Mouse (Mus musculus): ENCODE results near the gene Ccdc12. TPM values are rescaled to one million over a fixed set of nuclear protein-coding genes. Genes with fewer than 3 reads are reported as not detected.

Gene Ccdc12
- polyA plus RNA-seq, 1 experiment from 2014 or later, result 130 TPM

DNA sequence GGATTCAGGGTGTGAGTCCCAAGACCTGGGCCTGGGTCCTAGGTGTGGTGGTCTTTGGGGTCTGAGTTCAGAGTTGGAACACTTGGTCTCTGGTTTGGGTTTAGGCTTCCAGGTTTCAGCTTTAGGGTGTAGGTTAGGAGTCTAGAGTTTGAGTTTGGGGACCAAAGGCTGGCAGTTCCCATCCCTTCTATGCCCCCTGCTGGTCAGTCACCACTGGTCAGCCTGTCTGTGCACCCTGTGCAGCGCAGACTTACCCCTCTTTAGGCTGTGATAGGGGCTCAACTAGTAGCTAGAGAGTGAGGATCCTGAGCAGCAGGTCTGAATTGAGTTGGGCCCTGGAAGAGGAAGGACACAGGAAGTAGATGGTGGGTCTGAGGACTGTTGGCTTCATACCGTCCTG lies 103.0 kb downstream of the Ccdc12 start:
- Histone ChIP-seq H3K36me3 (no peaks in the 10 kb centered on the region), H3K27ac (no peak overlapping the region; the same call in 1 of the 2 replicates), H3K4me1 (replicated peaks) (peaks cover 29% of the 10 kb centered on the region), H3K4me2 (no peak overlapping the region), H3K9ac (no peak overlapping the region), H3K9me3 (replicated peaks) (no peaks in the 10 kb centered on the region), H3K4me3 (no peak overlapping the region), H3K27me3 (no peaks in the 10 kb centered on the region)
- 50% methylated on average over 2 of the region's 2 CpGs for WGBS
- ATAC-seq (replicated peaks; ENCODE audit: insufficient number of reproducible peaks, insufficient read depth, low FRiP score, low read depth), result no peak

DNA sequence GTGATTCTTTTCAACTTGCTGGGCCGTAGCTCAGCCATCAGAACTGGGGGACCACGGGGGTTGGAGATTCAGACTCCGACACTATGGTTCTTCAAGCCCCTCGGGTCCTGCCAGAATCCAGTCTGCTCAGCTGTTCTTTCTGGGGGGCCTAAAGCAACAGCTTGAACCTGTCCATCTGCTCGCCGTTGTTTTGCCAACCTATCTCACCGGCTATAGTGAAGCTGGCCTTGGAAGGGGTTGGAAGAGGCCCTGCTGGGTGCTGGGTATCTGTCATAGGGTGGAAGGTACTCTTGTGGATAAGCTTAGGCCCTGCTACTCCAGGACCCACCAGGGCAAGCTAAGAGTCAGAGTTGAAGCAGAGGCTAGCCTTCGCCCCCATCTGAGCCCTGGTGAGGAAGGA lies 104.6 kb downstream of the Ccdc12 start:
- no peak overlapping the region for H3K4me3 ChIP-seq
- H3K9ac ChIP-seq, result no peak overlapping the region
- H3K4me1 ChIP-seq (replicated peaks), result peaks cover 32% of the 10 kb centered on the region
- H3K27ac ChIP-seq, result no peak overlapping the region
- no peaks in the 10 kb centered on the region for H3K27me3 ChIP-seq
- no peak overlapping the region for H3K4me2 ChIP-seq
- no peaks in the 10 kb centered on the region for H3K36me3 ChIP-seq
- no peak for ATAC-seq (replicated peaks; ENCODE audit: insufficient number of reproducible peaks, insufficient read depth, low FRiP score, low read depth)
- WGBS, result 82% methylated on average over 8 of the region's 8 CpGs
- H3K9me3 ChIP-seq (replicated peaks), result no peaks in the 10 kb centered on the region

Small RNAs within 50 kb of the gene (microRNA-seq; reads per million reads assigned to microRNA genes)
- not detected for gene Mir8107

Other genes with a start within 250 kb of the Ccdc12 start
- 9.8 and 13.9 TPM in 2 replicates for gene Ptpn23, start 248.3 kb upstream of the Ccdc12 start, polyA plus RNA-seq (2015; fragmentation: Nextera tagmentation; extraction: Ambion mirVana)
- gene Ngp, start 236.8 kb upstream of the Ccdc12 start, polyA plus RNA-seq (2015; fragmentation: Nextera tagmentation; extraction: Ambion mirVana), result 4.1 and 5.4 TPM in 2 replicates
- 7.3 and 9.0 TPM in 2 replicates for gene Klhl18, start 179.8 kb upstream of the Ccdc12 start, polyA plus RNA-seq (2015; fragmentation: Nextera tagmentation; extraction: Ambion mirVana)
- 0.52 and 0.99 TPM in 2 replicates for gene Kif9, start 179.5 kb upstream of the Ccdc12 start, polyA plus RNA-seq (2015; fragmentation: Nextera tagmentation; extraction: Ambion mirVana)
- 19.7 and 20.8 TPM in 2 replicates for gene Setd2, start 123.9 kb upstream of the Ccdc12 start, polyA plus RNA-seq (2015; fragmentation: Nextera tagmentation; extraction: Ambion mirVana)
- 17.7 and 22.9 TPM in 2 replicates for gene Nradd, start 32.1 kb upstream of the Ccdc12 start, polyA plus RNA-seq (2015; fragmentation: Nextera tagmentation; extraction: Ambion mirVana)
- 1.8 and 4.2 TPM in 2 replicates for gene Nbeal2, start 2.3 kb upstream of the Ccdc12 start, polyA plus RNA-seq (2015; fragmentation: Nextera tagmentation; extraction: Ambion mirVana)
- 3,797 and 4,490 TPM in 2 replicates for gene Myl3, start 85.4 kb downstream of the Ccdc12 start, polyA plus RNA-seq (2015; fragmentation: Nextera tagmentation; extraction: Ambion mirVana)
- gene Pth1r, start 90.6 kb downstream of the Ccdc12 start, polyA plus RNA-seq (2015; fragmentation: Nextera tagmentation; extraction: Ambion mirVana), result 23.2 and 26.1 TPM in 2 replicates
- 0.15 TPM in 1 of 2 replicates, not detected in the other for gene Prss42, start 141.7 kb downstream of the Ccdc12 start, polyA plus RNA-seq (2015; fragmentation: Nextera tagmentation; extraction: Ambion mirVana)
- not detected in 2 replicates for gene Prss44, start 157.5 kb downstream of the Ccdc12 start, polyA plus RNA-seq (2015; fragmentation: Nextera tagmentation; extraction: Ambion mirVana)
- gene Prss43, start 170.2 kb downstream of the Ccdc12 start, polyA plus RNA-seq (2015; fragmentation: Nextera tagmentation; extraction: Ambion mirVana), result not detected in 2 replicates
- gene Prss45, start 178.1 kb downstream of the Ccdc12 start, polyA plus RNA-seq (2015; fragmentation: Nextera tagmentation; extraction: Ambion mirVana), result not detected in 2 replicates
- gene Prss46, start 188.0 kb downstream of the Ccdc12 start, polyA plus RNA-seq (2015; fragmentation: Nextera tagmentation; extraction: Ambion mirVana), result 0.10 TPM in 1 of 2 replicates, not detected in the other
- gene Prss50, start 201.5 kb downstream of the Ccdc12 start, polyA plus RNA-seq (2015; fragmentation: Nextera tagmentation; extraction: Ambion mirVana), result 0.37 TPM in 1 of 2 replicates, not detected in the other
- 1.7 and 3.2 TPM in 2 replicates for gene Als2cl, start 223.4 kb downstream of the Ccdc12 start, polyA plus RNA-seq (2015; fragmentation: Nextera tagmentation; extraction: Ambion mirVana)
- gene Tmie, start 223.6 kb downstream of the Ccdc12 start, polyA plus RNA-seq (2015; fragmentation: Nextera tagmentation; extraction: Ambion mirVana), result 0.74 and 1.2 TPM in 2 replicates

Data from heart, embryonic 15.5 days (tissue).